Mouse (Mus musculus) gastrocnemius, adult 2 months (tissue): Measurements from ENCODE around the gene Baz2b. TPM values are rescaled to one million over a fixed set of nuclear protein-coding genes. Genes with fewer than 3 reads are reported as not detected.

Experiments
- DNase-seq: peaks from one replicate; pipeline ENCODE4 v3.0.0; 2022
- H3K27ac ChIP-seq: fragments of 200-600 bp; 2 replicates; pipeline ENCODE4 v1.8.1; 2022; ENCODE audit warnings: mild to moderate bottlenecking
- H3K4me3 ChIP-seq: fragments of 200-600 bp; 2 replicates; pipeline ENCODE4 v1.8.1; 2022; ENCODE audit warnings: mild to moderate bottlenecking, moderate library complexity
- CTCF ChIP-seq: fragments of 200-600 bp; IDR thresholded peaks from 2 replicates; pipeline ENCODE4 v1.8.1; 2022; ENCODE audit warnings: antibody characterized with exemption, mild to moderate bottlenecking, moderate library complexity
- intact Hi-C: fragments of 180-260 bp; cut with DNase I; formaldehyde crosslinking; loops from one replicate; pipeline ENCODE4 v1.15.1; 2025
- total RNA-seq, 2 experiments: library from RNA; stranded (reverse); gene quantifications; 2 replicates each; pipeline ENCODE4 v1.2.3; 2021

Baz2b gene
- total RNA-seq, 2 experiments from 2014 or later: 31.3 to 35.3 TPM

DNA sequence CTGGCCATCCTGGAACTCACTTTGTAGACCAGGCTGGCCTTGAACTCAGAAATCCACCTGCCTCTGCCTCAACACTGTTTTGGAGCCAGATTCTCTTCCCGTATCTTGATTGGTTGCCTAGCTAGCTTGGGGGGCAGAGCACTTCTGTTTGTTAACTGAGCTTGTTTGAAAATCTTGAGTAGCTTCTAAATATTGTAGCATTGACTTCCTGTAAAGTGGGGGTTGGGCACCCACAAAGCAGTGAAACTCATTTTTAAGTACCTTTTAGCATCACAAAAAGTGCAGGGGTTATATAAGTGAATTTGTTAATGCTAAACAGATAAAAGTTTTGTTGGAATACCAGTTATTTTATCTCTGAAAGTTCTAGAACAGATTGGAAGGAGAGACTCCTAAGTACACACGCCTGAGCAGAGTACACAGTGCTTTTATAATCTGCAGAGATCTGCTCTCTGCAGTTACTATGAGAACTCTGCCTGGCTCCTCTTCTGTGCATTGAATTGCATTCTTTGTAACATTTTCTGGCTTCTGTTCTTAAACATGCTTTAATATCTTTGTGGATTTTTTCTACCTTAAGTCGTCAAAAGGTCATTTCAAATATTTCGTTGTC, 7.0 kb upstream of the Baz2b start:
- no peak for DNase-seq
- intact Hi-C loops: loop anchor here (5.0 kb wide), 1 partner anchor 334 kb away; the partner anchor contains the start of gene Wdsub1

DNA sequence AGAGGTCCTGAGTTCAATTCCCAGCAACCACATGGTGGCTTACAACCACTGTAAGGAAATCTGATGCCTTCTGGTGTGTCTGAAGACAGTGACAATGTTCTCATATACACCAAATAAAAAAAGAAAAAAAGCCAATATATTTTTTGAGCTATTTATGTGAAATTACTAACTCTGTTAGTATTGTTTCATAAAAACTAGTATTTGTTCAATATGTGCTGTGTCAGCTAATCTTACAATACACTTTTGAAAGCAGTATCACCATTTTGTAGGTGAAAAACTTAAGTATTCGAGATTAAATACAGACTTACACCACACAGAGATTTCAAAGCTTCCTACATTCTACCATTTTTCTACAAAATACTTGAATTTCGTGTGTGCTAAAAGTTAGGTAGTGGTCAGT, 5.0 kb upstream of the Baz2b start:
- intact Hi-C loops: loop anchor here (5.0 kb wide), 1 partner anchor 332 kb away; the partner anchor contains the start of gene Wdsub1
- TF ChIP-seq CTCF: no peak
- no peak overlapping the region for H3K27ac ChIP-seq
- no peak overlapping the region for H3K4me3 ChIP-seq
- DNase-seq: no peak

More for the DNA sequence above, 7.0 kb upstream of the Baz2b start:
- Histone ChIP-seq H3K4me3 (no peak overlapping the region), H3K27ac (peak overlapping the region; percentile 13; the same call in 1 of the 2 replicates)
- no peak for TF ChIP-seq CTCF

GRCm38 (mm10) chr2:60212488-60212887, 2.8 kb upstream of the Baz2b start:
- TF ChIP-seq CTCF: no peak
- Histone ChIP-seq H3K27ac (no peak overlapping the region), H3K4me3 (no peak overlapping the region)
- DNase-seq: no peak
- intact Hi-C loops: no loop called here

GRCm38 (mm10) chr2:60210821-60211220, 1.2 kb upstream of the Baz2b start:
- TF ChIP-seq CTCF: no peak
- no peak for DNase-seq
- Histone ChIP-seq H3K4me3 (peak overlapping the region; percentile 97), H3K27ac (peak overlapping the region; percentile 98)
- intact Hi-C loops: no loop called here

DNA sequence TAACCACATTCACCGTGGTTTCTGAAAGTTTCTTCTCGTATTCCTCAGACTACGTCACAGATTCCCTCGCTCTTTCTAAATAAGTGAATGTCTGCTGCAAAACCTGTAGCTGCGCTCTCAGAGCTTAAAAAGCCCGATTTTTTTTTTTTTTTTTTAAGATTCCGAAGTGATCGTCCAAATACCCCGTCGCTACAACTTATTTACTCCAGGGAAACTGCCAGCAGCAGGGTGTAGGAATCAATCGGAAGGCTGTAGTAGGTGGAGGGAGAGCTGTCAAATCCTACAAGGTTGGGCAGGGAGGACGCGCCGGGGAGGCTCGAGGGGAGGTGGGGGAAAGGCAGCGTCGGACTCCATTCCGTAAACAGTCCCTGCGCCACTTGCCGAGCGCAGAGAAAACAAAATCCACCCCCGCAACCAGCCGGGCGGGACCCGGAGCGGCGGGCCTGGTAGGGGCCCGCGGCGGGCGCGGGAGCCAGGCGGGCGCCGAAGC, 472 bp downstream of the Baz2b start:
- H3K27ac ChIP-seq: peak overlapping the region; percentile 98
- H3K4me3 ChIP-seq: peak overlapping the region; percentile 97
- DNase-seq: no peak
- intact Hi-C loops: loop anchor here (1.0 to 10.0 kb wide), 4 partner anchors 84 to 374 kb away; no protein-coding TSS in a partner anchor
- TF ChIP-seq CTCF: no peak

GRCm38 (mm10) chr2:60205795-60206194, 3.8 kb downstream of the Baz2b start:
- no peak for TF ChIP-seq CTCF
- Histone ChIP-seq H3K4me3 (no peak overlapping the region), H3K27ac (no peak overlapping the region)
- no peak for DNase-seq
- intact Hi-C loops: loop anchor here (5.0 to 10.0 kb wide), 2 partner anchors 248 to 371 kb away; no protein-coding TSS in a partner anchor

- no peak for DNase-seq
- Histone ChIP-seq H3K27ac (no peak overlapping the region), H3K4me3 (no peak overlapping the region)
- intact Hi-C loops: loop anchor here (10.0 kb wide), 1 partner anchor 369 kb away; no protein-coding TSS in a partner anchor
- no peak for TF ChIP-seq CTCF
Measured at GRCm38 (mm10) chr2:60204162-60204561, 5.5 kb downstream of the Baz2b start.

DNA sequence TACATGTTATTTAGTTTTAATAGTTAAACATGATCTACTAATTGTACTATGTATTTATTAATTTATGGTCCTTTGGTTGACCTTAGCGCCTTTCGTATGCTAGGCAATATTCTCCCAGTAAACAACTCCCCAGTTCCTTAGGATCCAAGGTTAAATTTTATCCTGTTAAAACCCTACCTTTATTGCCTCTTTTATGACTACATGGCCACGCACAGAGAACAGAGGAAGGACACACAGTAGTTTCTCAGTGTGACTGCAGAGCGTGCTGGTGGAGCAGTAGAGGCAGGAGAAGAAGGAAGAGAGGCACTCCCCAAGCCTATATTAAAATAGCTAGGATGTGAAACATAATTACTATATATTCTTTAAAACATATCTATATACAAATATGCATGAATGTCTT, 5.9 kb downstream of the Baz2b start:
- Histone ChIP-seq H3K4me3 (no peak overlapping the region), H3K27ac (no peak overlapping the region)
- intact Hi-C loops: loop anchor here (10.0 kb wide), 1 partner anchor 369 kb away; no protein-coding TSS in a partner anchor
- DNase-seq: no peak
- TF ChIP-seq CTCF: no peak

DNA sequence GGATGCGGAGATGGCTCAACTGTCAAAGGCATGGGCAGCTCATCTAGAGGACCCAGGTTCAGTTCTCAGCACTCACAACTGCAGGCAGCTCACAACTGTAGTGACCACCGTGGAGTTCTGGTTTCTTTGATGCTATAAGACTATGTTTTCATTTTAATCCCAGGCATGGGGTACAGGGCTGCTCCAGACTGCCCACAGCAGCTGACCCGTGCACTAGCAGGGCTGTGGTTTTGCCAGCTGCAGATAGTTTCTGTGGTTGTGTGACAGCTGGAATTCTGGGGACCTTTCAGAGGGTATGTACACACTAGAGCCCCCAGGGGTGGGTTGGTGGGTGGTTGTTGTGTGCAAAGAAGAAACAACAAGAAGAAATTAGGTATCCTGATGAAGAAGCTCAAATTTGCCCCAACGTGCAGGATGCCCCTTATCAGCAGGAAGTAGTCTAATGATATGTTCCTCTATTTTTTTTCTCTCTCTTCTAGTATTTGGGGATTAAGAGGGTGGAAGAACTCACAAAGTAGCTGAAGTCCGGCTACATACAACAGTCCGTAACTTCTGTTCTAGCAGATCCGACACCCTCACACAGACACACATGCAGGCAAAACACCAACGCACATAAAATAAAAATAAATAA, 6.6 kb downstream of the Baz2b start:
- intact Hi-C loops: loop anchor here (10.0 kb wide), 1 partner anchor 368 kb away; no protein-coding TSS in a partner anchor

DNA sequence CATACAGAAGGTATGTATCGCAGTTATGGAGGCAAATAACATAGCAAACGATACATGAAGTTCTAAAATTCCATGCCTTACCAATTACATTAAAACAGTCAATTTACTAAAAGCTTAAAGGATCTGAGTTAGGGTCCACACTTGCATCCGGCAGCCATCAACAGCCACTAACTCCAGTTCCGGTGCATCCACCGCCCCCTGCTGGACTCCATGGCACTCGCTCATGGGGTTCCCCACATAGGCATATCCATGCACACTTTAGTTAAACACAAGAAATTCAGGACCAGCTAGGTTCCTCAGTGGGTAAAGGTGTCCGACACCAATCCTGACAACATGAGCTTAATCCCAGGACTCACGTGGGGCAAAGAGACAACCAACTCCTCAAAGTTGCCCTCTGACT, 9.0 kb downstream of the Baz2b start:
- peak; percentile 73 for TF ChIP-seq CTCF
- peak; percentile 65 for DNase-seq
- Histone ChIP-seq H3K27ac (no peak overlapping the region), H3K4me3 (no peak overlapping the region)
- intact Hi-C loops: loop anchor here (10.0 kb wide), 1 partner anchor 366 kb away; no protein-coding TSS in a partner anchor

More for the DNA sequence above, 6.6 kb downstream of the Baz2b start:
- no peak for DNase-seq
- Histone ChIP-seq H3K4me3 (no peak overlapping the region), H3K27ac (no peak overlapping the region)
- no peak for TF ChIP-seq CTCF

DNA sequence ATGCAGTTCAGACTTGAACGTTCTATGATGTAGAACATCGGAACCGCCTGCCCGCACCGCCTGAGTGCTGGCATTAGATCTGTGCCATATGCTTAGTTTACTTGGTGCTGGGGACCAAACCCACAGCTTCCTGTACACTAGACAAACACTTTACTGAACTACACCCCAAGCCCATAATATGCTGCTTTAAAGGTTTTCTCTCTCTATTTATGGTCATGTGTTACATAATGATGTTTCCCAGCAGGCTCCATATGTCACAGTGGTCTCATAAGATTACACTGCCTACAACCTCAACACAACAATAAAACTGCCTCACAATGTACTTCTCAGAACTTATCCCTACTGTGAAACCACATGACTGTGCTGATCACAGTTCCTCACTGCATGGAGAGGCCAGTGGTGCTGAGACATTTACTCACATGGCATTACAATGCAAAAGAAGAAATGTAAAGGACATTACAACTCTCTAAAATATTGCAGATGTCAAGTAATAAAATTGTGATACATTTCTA, 9.5 kb downstream of the Baz2b start:
- no peak for DNase-seq
- TF ChIP-seq CTCF: no peak
- intact Hi-C loops: loop anchor here (10.0 kb wide), 1 partner anchor 365 kb away; no protein-coding TSS in a partner anchor
- no peak overlapping the region for H3K27ac ChIP-seq
- H3K4me3 ChIP-seq: no peak overlapping the region

- intact Hi-C loops: no loop called here
- DNase-seq: no peak
- TF ChIP-seq CTCF: no peak
- Histone ChIP-seq H3K4me3 (no peak overlapping the region), H3K27ac (no peak overlapping the region)
Measured at GRCm38 (mm10) chr2:60196841-60197240, 12.8 kb downstream of the Baz2b start.

GRCm38 (mm10) chr2:60181696-60182095, 27.9 kb downstream of the Baz2b start:
- intact Hi-C loops: no loop called here
- DNase-seq: no peak
- no peak overlapping the region for H3K27ac ChIP-seq
- TF ChIP-seq CTCF: peak; percentile 28
- no peak overlapping the region for H3K4me3 ChIP-seq
